Mouse (Mus musculus): ENCODE results near the gene Fam133b.

Gene Fam133b

DNA sequence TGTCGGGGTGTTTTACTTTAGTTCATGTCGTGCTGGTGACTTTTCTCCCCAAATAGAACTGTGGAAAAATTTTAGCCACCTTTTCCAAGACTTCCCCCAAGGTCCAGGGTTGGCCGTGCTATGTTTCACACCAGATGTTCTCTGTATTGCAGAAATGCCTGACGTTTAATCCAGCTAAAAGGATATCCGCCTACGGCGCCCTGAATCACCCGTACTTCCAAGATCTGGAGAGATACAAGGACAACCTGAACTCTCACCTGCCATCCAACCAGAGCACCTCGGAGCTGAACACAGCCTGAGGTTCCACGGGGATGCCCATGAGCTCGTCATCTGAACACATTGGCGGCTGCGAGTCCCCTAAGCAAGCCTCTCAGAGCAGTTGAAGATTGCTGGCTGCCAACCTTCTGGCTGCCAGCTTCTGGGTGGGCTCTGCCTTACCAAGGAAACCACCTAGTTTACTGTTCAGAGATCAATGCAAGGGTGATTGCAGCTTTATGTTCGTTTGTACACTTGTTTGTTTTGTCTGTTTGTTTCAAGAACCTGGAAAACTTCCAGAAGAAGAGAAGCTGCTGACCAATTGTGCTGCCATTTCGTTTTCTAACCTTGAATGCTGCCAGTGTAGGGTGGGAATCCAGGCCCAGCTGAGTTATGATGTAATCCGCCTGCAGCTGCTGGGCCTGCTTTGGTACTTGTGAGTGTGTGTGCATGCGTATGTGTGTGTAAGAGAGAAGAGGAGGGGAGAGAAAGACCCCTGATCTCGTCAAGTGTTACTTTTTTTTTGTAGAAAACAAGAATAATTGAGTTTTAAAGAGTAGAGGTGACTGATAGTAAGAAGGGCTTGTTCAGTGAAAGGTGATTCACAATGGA, 22.9 kb upstream of the Fam133b start:
- WGBS: 78% methylated on average over 18 of the region's 18 CpGs

DNA sequence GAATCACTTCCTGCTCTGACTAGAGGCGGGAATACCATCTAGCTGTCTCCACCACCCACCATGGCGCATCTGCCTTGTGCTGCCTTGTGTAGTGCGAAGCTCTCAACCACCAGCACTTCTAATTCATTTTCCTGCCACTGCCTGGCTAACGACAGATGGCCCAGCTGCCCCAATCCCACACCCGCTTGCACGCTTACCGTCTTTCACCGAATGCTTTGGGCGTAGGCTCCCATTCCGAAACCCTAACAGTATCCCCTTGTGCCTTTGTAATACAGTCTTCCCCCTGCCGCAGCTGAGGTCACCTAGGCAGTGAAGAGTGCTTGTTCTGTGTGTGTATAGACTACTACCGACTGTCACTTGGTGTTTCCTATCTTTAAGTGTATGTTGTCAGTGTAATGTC, 21.9 kb upstream of the Fam133b start:
- WGBS: 69% methylated on average over 12 of the region's 12 CpGs

DNA sequence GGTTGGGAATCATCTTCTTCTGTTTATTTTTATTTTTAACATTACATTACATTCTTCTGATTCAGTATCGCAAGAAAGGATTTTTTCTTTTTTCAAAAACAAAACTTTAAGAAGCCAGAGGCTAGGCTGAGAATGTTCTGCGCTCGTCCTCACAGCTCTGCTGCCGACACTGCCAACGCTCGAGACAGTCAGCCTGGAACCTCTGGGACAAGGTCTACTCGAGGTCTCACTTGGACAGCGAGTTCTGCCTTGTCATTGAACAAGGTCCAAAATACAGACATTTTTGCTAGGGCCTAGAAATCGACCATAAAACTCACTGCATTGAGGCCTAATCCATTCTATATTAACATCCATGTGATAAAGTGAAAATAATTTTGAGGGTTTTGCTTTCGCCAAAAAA, 20.8 kb upstream of the Fam133b start:
- WGBS: 93% methylated on average over 10 of the region's 10 CpGs

DNA sequence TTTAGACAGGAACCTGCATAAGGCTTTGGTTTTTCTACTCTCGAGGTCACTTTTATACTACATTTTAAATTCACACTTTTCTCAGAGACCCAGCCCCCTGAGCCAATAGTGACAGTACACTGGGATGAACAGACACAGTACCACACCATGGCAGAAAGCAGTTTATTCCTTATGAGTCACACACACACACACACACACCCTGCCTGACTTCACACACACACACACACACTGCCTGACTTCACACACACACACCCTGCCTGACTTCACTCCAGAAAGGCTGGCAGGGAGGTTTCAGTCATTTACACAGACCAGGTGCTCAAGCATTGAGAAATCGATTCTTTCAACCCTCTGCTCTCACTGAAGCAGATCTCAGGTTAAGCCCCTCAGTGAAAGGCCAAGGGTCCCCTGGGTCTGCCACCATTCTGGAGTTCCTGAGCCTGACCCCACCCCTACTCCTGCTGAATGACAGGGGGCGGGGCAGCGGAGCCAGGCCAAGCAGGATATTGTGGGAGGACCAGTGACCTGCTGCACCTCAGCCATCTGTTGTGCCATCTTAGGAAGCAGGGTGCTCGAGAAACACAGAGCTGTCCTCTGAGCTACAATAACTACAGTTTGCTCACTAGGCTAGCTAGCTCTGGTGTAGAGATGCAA, 16.5 kb upstream of the Fam133b start:
- WGBS: 43% methylated on average over 5 of the region's 5 CpGs

DNA sequence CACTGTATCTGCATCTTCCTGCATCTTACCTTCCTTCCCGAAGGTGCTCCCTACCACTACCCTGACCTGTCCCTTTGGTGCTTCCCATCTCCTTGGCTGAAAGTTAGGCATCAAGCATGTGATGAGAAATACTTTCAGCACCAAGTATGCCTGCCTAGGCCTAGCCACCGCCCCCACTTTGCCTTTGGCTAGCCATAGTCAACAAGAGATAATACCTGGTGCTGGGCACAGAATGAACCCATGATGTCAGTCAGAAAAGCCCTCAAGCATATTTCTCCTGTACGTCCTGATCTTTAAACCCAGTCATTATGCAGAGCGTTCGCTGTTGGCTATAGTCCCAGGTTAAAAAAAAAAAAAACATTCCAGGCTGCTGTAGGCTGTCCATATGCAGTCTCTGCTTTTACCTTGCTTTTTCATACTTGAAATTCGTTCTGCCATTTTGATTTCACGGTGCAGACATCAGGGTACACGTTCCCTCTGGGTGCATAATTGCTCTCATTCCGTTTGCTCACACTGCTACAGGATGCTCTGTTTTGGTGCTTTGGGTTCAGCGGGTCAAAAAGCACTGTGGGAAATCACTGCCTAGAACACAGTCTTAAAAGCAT, 13.9 kb upstream of the Fam133b start:
- WGBS: 77% methylated on average over 10 of the region's 10 CpGs

DNA sequence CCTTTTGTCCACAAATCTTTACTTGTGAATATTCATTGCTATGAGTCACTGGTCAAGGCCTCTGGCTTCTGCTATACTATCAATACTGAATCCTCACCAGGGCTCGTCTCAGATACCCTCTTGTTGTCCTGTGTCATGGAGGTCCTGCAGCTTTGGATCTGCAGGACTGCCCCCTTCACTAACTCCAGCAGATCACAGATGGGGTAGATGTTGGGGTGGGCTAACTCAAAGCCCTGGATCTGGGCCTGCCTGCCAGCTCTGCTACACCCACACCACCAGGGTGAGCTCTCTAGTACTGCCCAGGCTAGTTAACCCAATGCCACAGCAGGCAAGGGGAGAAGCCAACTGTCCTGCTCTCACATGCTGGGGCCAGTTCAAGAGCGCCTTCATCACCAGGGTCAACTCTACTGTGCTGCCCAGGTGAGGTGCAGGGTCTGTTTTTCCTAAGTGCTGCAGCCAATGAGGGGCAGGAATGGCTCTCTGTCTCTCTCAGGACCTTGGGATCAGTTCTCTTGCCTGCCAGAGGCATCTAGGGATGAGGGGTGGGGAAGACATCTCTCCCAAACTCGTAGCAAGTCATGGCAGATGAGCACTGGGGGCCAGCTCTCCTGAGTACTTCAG, 6.9 kb upstream of the Fam133b start:
- WGBS: 83% methylated on average over 3 of the region's 3 CpGs

DNA sequence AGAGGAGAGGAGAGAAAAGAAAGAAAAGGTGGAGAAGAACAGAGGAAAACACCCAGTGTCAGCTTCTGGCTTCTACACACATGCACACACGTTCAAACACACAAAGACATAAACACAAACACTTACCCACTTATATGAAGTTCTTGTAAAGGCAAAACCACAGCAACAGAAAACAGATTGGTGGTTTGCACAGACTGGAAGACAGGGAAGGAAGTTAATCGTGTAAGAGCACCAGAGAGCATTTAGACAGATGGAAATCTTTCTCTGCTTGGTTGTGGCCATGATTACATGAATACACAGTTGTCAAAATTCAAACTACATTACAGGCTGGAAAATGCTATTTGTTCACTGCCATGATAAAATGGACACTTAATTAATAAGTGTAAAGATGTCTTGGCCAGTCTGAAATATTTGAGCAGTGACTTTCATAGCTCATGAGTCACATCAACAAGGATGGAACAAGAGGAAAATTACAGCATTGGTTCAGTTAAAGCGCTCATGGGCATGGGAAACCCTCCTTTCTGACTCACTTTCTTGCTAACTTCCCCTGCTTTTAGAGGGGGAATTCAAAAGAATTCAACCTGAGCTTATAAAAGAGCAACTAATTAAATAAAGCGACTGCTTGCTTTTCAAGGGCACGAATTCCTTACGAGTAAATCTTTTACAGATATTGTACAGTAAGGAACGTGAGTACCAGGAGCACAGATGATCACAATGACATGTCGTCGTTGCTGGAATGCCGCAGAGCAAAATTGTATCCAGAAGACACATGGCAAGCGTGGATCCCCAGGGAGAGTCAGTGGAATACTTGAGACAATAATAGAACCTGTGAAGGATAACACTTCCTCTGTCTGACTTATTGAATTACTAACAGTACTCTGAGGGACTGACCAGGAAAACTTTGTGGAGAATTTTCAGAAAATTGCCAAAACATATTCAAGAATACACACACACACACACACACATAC, 4.8 kb upstream of the Fam133b start:
- WGBS: 64% methylated on average over 11 of the region's 11 CpGs

DNA sequence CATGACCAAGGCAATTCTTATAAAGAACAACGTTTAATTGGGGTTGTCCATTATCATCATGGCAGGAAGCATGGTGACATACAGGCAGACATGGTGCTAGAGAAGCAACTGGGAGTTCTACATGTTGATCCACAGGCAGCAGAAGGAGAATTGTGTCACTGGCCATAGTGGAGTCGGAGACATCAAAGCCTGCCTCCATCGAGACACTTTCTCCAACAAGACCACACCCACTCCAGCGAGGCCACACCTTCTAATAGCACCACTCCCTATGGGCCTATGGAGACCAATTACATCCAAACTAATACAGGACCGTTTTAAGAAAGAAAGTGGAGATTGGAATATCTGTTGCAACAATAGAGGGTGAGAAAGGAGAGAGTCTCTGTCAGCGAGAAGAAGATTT, 1.8 kb upstream of the Fam133b start:
- 80% methylated on average over 6 of the region's 6 CpGs for WGBS

DNA sequence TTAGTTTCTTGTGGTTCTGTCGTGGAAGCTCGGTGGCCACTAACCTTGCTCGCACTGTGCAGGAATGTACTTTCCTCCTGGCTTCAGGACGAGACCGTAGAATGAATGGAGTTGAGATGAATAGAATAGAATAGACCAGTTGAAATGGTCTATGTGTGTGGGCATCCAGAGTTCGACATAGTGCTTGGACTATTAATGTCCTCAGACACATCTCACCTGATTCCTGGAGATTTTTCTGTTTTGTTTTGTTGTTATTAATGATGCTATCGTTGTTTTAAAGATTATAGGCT, 792 bp downstream of the Fam133b start:
- WGBS: 7% methylated on average over 7 of the region's 7 CpGs

DNA sequence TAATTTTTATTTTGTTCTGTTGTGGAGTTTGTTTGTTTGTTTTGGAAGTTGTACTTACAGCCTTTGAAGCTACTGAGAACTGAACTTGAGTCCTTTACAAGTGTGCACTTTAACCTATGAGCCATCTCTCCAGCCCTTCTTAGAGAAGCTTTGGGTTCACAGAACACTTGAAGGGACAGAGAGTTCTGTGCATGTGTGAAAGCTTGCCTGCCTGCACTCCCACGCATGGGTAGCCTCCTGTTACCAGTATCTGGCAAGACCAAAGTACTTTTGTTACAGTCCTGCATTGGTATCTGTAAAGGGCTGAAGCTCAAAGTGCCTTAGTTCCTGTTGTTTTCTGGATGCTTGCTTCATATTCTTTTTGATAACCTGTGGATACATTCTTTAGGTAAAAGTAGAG, 2.6 kb downstream of the Fam133b start:
- 68% methylated on average over 1 of the region's 1 CpGs for WGBS

DNA sequence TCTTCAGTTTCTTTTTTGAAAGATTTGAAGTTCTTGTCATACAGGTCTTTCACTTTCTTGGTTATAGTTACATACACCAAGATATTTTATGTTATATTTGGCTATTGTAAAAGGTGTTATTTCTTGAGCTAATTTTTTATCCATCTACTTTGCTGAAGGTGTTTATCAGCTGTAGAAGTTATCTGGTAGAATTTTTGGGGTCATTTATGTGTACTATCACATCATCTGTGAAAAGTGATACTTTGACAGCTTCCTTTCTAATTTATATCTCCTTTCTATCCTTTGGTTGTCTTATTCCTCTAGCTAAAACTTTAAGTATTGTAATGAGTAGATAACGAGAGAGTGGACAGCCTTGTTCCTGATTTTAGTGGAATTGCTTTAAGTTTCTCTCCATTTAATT, 7.8 kb downstream of the Fam133b start:
- 96% methylated on average over 1 of the region's 1 CpGs for WGBS

DNA sequence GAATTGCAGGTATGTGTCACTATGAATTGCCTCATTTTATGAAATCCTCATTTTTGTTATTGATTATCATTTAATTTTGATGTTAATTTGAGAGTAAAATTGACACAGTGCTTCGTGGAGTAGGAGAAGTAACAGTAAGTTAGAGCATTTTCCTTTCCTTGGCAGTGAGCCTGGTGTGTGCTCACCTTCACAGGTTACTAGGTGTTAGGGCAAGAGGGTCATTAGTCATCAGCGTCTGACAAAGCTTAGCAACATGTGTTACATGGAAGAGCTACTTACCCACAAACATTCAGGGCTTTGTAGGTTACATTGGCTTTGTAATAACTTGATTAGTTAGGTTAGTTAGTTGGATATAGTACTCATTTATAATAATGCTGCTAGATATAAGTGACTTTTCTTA, 10.6 kb downstream of the Fam133b start:
- WGBS: 88% methylated on average over 2 of the region's 2 CpGs

DNA sequence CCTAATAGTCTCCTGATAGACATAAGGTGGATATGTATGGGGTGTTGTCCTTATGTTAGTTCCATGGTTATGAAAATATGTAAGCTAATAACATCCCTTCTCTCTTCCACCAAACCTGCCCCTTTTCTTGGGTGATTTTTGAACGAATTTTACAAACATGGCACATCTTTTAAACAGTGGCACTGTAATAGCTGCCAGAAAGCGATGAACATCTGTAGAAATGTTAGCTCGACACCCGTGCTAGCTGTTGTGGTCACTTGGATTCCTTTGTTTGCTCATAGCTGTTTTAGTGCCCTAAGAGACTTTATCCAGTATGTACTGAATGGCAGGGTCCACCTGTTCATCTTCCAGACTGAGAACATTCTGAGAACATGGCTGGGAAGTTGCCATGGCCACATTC, 27.6 kb downstream of the Fam133b start, which contains the start of gene 1700109H08Rik:
Gene 1700109H08Rik, plus strand, starts transcription at position 301 of the 400 bp plus-strand sequence.
- 91% methylated on average over 4 of the region's 4 CpGs for WGBS

DNA sequence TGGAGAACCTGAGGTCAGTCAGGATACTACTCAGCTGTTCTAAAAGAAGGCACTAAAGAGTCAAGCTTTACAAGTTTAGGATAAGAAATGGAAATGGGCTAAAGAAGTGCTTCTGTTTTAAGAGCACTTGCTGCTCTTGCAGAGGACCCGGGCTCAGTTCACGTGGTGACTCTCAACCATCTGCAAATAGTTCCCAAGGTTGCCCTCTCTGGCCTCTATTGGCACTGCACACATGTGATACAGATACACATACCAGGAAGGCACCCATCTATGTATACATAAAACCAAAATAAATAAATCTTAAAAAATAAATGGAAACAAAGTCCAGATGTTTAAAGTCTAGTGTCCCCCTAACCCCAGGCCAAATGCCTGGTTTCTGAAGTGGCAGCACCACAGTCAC, 31.2 kb downstream of the Fam133b start:
- WGBS: 91% methylated on average over 2 of the region's 2 CpGs

DNA sequence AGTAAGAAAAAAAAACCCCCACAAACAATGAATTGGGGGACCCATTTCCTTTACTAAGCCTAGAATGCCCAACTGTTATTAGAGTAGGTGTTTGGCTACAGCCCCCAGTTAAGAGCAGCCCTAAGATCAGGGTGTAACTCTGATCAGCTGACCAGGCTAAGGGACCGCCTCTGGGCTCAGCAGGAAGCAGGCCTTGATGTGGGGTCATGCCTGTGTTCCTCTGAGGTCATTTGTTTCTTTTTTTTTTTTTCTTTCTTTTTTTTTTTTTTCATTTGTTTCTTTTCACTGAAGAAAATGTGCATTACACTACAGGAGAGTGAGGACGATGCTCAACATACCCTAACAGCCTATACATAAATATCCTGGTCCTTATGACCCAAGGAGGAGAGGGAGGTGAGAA, 34.3 kb downstream of the Fam133b start:
- WGBS: 96% methylated on average over 2 of the region's 2 CpGs

DNA sequence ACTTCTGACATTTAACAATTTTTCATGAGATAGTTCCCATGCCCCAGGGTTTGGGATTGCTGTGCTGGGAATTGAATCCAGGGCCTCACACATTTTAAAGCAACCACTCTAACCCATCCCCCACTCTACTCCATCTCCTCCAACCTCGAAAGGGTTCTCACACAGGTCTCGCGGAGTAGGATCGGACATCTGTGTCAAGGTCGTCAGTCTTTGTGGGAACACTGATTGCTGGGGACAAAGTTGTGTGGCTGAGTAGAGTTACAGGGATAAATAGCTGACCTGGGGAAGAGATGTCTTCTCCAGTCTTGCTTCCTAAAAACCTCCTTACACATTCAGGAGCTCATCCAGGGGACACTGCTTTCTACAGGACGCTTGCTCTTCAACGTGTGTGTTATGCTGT, 35.4 kb downstream of the Fam133b start:
- WGBS: 93% methylated on average over 7 of the region's 7 CpGs

DNA sequence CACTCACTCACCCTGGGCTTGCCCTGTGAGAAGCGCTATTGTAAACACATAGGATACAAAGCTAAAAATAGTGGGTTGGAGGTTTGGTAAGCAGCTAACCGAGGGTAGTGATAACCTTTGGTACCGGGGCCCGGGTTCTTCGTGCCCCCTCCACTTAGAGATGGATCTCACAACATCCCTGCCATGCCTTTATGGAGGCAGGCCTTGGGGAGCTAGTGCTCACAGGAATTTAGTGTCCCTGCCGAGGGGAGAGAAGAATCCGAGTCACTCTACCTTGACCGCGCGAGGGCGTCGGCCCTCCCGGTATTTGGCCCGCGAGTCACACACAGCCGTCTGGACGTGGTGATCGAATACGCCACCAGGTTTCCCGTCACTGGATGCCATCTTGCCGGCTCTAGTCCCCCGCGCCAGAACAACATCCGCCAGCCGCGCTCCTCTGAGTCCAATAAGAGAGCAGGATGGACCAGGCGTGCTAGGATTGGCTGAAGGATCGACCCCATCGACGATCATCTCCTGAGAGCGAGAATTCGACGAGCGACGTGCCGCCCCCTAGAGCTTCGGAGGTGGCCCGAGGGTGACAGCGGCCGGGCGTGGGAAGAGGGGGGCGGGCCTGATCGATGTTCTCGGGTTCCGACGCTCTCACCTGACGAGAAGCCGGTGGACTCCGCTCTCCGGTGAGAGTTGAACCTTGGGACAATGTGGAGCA, 52.2 kb downstream of the Fam133b start, which contains the start of gene Pex1:
Gene Pex1, plus strand, starts transcription at position 374 of the 706 bp plus-strand sequence.
- under 1% methylated on average over 50 of the region's 50 CpGs for WGBS

DNA sequence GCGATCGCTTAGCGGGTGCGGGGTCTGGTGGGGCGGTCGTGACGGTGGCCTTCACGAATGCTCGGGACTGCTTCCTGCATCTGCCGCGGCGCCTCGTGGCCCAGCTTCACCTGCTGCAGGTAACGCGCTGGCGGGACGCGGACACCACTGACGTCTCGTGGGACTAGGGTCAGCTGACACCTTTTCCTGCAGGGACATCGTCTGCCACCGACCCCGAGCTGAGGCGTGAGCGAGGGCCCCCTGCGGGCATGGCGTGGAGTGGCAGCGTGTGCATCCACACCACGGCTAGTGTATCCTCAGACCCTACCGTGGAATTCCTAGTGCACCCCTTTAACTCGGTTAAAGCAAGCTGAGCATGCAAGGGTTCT, 52.8 kb downstream of the Fam133b start, which contains the start of gene Rbm48:
Gene Rbm48, minus strand, starts transcription at position 187 of the 368 bp plus-strand sequence.
- WGBS: under 1% methylated on average over 31 of the region's 31 CpGs

DNA sequence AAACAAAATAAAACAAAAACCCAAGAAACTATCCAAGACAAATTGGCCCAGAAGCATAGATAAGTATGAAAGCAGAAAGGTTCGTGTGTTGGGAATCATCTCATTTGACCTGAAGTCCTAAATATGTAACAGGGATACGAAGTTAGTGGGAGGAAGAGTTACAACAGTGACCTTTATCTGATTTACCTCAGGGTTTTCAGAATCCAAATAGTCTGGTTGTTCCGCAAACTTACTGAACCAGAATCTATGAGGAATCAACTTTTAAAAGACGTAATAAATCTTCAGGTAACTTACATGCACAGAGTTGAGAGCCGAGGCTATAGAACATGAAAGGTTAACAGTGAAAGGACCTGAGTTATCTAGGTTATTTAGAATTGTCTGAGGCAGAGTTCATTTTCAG, 55.1 kb downstream of the Fam133b start:
- WGBS: 93% methylated on average over 5 of the region's 5 CpGs

DNA sequence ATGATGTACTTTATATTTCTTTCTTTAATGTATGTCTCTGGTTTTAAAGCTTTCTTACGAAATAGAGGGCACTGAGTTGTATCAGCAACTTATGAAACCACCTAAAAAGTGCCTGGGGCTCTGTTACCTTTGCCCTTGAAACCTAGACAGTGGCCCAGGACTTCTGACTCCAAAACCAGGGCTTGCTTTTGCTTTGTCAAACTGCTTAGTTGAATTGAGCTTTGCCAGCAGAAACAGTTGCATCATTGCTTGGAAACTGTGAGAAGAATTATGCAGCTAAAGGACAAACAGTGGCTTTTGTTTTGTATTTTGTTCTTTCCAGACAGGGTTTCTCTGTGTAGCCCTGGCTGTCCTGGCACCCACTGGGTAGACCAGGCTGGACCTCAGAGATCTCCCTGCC, 56.7 kb downstream of the Fam133b start:
- 86% methylated on average over 1 of the region's 1 CpGs for whole genome bisulfite sequencing

DNA sequence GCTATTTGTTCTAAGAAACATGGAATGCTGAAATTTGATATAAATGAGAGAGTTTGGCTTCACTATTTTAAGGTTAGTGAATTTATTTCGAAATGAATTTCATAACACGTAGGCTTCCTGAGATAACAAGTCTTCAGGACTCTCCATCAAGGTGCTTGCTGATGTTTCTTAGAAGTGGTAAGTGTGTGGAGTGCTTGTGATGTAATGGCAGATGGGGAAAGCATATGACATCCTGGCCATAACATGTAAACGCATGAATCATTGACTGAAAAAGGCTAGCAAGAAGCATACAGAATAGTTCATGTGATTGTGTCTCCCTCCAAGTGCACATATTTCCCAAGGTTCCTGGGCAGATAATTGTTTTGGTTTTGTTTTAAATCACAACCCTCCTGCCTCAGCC, 57.2 kb downstream of the Fam133b start:
- WGBS: 89% methylated on average over 3 of the region's 3 CpGs
